Mouse (Mus musculus) heart, embryonic 11.5 days (tissue): ENCODE measurements around the gene Zfp553. TPM values are rescaled to one million over a fixed set of nuclear protein-coding genes. Genes with fewer than 3 reads are reported as not detected.
A peak's percentile ranks its signal among the peaks of the same experiment; 100 is the strongest.
"Not testable (repeated sequence)": the region's sequence is repeated elsewhere in the genome, so short reads cannot be mapped to it uniquely, and the experiment has no call there.

Experiments used
- ATAC-seq: fragments of 200-750 bp; cut with Nextera tagmentation; replicated peaks from 2 replicates; pipeline ENCODE4 v1.8.0; 2017; ENCODE audit warnings: moderate library complexity; ENCODE audit not compliant: insufficient number of reproducible peaks, low FRiP score, low TSS enrichment
- H3K27ac ChIP-seq: fragments of 300-500 bp; sonication (generic); 2 replicates; pipeline ENCODE4 v1.5.1; 2014; ENCODE audit warnings: mild to moderate bottlenecking, low read depth, low read length
- H3K27me3 ChIP-seq: fragments of 300-500 bp; sonication (generic); 2 replicates; pipeline ENCODE4 v1.6.1; 2014; ENCODE audit warnings: mild to moderate bottlenecking, low read length, mixed read lengths; ENCODE audit not compliant: control insufficient read depth, insufficient read depth
- H3K36me3 ChIP-seq: fragments of 300-500 bp; sonication (generic); 2 replicates; pipeline ENCODE4 v1.6.1; 2014; ENCODE audit warnings: mild to moderate bottlenecking, low read length, moderate library complexity, mixed read lengths; ENCODE audit not compliant: control insufficient read depth, insufficient read depth
- H3K4me1 ChIP-seq: fragments of 300-500 bp; sonication (generic); 2 replicates; pipeline ENCODE4 v1.6.1; 2014; ENCODE audit warnings: low read length; ENCODE audit not compliant: control insufficient read depth, insufficient read depth
- H3K4me2 ChIP-seq: fragments of 300-500 bp; sonication (generic); 2 replicates; pipeline ENCODE4 v1.6.1; 2014; ENCODE audit warnings: mild to moderate bottlenecking, moderate library complexity
- H3K4me3 ChIP-seq: fragments of 300-500 bp; sonication (generic); 2 replicates; pipeline ENCODE4 v1.5.1; 2014; ENCODE audit warnings: low read depth, low read length
- H3K9ac ChIP-seq: fragments of 300-500 bp; sonication (generic); 2 replicates; pipeline ENCODE4 v1.6.1; 2014; ENCODE audit warnings: mild to moderate bottlenecking, low read depth, low read length, moderate library complexity
- H3K9me3 ChIP-seq: fragments of 300-500 bp; sonication (generic); replicated peaks from 2 replicates; pipeline ENCODE4 v1.6.1; 2016; ENCODE audit warnings: low read length; ENCODE audit not compliant: control insufficient read depth
- WGBS: fragments of 180-500 bp; shearing (Covaris S2); extraction: QIAGEN DNeasy Blood & Tissue Kit; methylation state at CpG from one replicate; pipeline ENCODE4 v1.1.7; 2014; ENCODE audit not compliant: insufficient replicate concordance; 5-methylcytosine and 5-hydroxymethylcytosine counted together
- polyA plus RNA-seq: library from polyadenylated mRNA; unstranded; fragments of >200 nt; fragmentation: Nextera tagmentation; extraction: Ambion mirVana; gene quantifications from 2 replicates; pipeline ENCODE4 v1.2.1, GENCODE M21; 2014

The Zfp553 gene
- polyA plus RNA-seq, 1 experiment from 2014 or later, result 12.3 TPM

GRCm38 (mm10) chr7:127243361-127243867, 10.6 kb downstream of the Zfp553 start:
- peak overlapping the region; percentile 90; the same call in 1 of the 2 replicates for H3K4me3 ChIP-seq
- no peaks in the 10 kb centered on the region for H3K9me3 ChIP-seq
- ATAC-seq, result no peak
- H3K36me3 ChIP-seq, result peaks cover 5% of the 10 kb centered on the region; the same call in 1 of the 2 replicates
- H3K4me1 ChIP-seq, result peaks cover 16% of the 10 kb centered on the region
- peak overlapping the region; percentile 89 for H3K9ac ChIP-seq
- peak overlapping the region; percentile 84; the same call in 1 of the 2 replicates for H3K27ac ChIP-seq
- H3K27me3 ChIP-seq, result no peaks in the 10 kb centered on the region
- peak overlapping the region; percentile 76 for H3K4me2 ChIP-seq
- WGBS, result 31% methylated on average over 2 of the region's 2 CpGs

- under 1% methylated on average over 54 of the region's 56 CpGs for WGBS
- Histone ChIP-seq H3K4me1 (peaks cover 16% of the 10 kb centered on the region), H3K27me3 (no peaks in the 10 kb centered on the region), H3K4me2 (peak within 1 kb of the TSS; percentile 76), H3K9ac (peak within 1 kb of the TSS; percentile 89), H3K9me3 (no peaks in the 10 kb centered on the region), H3K4me3 (peak within 1 kb of the TSS; percentile 90), H3K36me3 (peaks cover 5% of the 10 kb centered on the region; the same call in 1 of the 2 replicates), H3K27ac (peak within 1 kb of the TSS; percentile 84)
- ATAC-seq, result peak; percentile 97
These were observed 11.2 kb downstream of the Zfp553 start, which contains the start of gene Zfp771 for GRCm38 (mm10) chr7:127243870-127244657. Zfp771 (plus strand) TSS chr7:127244274.

- Histone ChIP-seq H3K9me3 (no peaks in the 10 kb centered on the region), H3K4me2 (peak overlapping the region; percentile 76), H3K27ac (peak overlapping the region; percentile 84), H3K4me1 (peaks cover 16% of the 10 kb centered on the region), H3K9ac (peak overlapping the region; percentile 89), H3K27me3 (no peaks in the 10 kb centered on the region), H3K36me3 (peaks cover 5% of the 10 kb centered on the region; the same call in 1 of the 2 replicates), H3K4me3 (peak overlapping the region; percentile 90)
- WGBS, result 14% methylated on average over 29 of the region's 33 CpGs
- ATAC-seq, result peak; percentile 71
These were observed 12.0 kb downstream of the Zfp553 start for GRCm38 (mm10) chr7:127244658-127245510.

GRCm38 (mm10) chr7:127250511-127250910, 17.6 kb downstream of the Zfp553 start:
- H3K9ac ChIP-seq, H3K4me2 ChIP-seq, H3K9me3 ChIP-seq, ATAC-seq, H3K27me3 ChIP-seq, H3K27ac ChIP-seq, H3K36me3 ChIP-seq, H3K4me3 ChIP-seq: not testable (repeated sequence)
- 88% methylated on average over 8 of the region's 8 CpGs for WGBS
- peaks cover 13% of the 10 kb centered on the region for H3K4me1 ChIP-seq

- Histone ChIP-seq H3K27ac (no peak overlapping the region), H3K9me3 (no peaks in the 10 kb centered on the region)
These were observed 19.6 kb downstream of the Zfp553 start for GRCm38 (mm10) chr7:127252414-127252813.

GRCm38 (mm10) chr7:127253341-127253740, 20.5 kb downstream of the Zfp553 start:
- H3K4me1 ChIP-seq, result peaks cover 10% of the 10 kb centered on the region; the same call in 1 of the 2 replicates
- H3K27me3 ChIP-seq, result no peaks in the 10 kb centered on the region
- no peaks in the 10 kb centered on the region; the same call in 1 of the 2 replicates for H3K36me3 ChIP-seq
- ATAC-seq, result no peak
- H3K9me3 ChIP-seq, result no peaks in the 10 kb centered on the region
- peak overlapping the region; percentile 65 for H3K4me3 ChIP-seq
- WGBS, result 79% methylated on average over 6 of the region's 6 CpGs
- H3K27ac ChIP-seq, result peak overlapping the region; percentile 90
- H3K4me2 ChIP-seq, result peak overlapping the region; percentile 97
- peak overlapping the region; percentile 85 for H3K9ac ChIP-seq

More at GRCm38 (mm10) chr7:127252414-127252813, 19.6 kb downstream of the Zfp553 start:
- no peaks in the 10 kb centered on the region; the same call in 1 of the 2 replicates for H3K36me3 ChIP-seq
- ATAC-seq, result no peak
- WGBS, result 86% methylated on average over 2 of the region's 2 CpGs
- H3K4me3 ChIP-seq, result no peak overlapping the region
- no peaks in the 10 kb centered on the region for H3K27me3 ChIP-seq
- H3K4me1 ChIP-seq, result peaks cover 10% of the 10 kb centered on the region; the same call in 1 of the 2 replicates
- H3K4me2 ChIP-seq, result no peak overlapping the region
- 0 out of 2 replicates have a peak overlapping the region, but pooled peaks have one; percentile 28 for H3K9ac ChIP-seq

- Histone ChIP-seq H3K4me3 (peak overlapping the region; percentile 65), H3K36me3 (no peaks in the 10 kb centered on the region; the same call in 1 of the 2 replicates), H3K9me3 (no peaks in the 10 kb centered on the region), H3K27ac (peak overlapping the region; percentile 90), H3K4me2 (peak overlapping the region; percentile 97), H3K4me1 (peaks cover 11% of the 10 kb centered on the region; the same call in 1 of the 2 replicates), H3K9ac (peak overlapping the region; percentile 85), H3K27me3 (no peaks in the 10 kb centered on the region)
- peak; percentile 90 for ATAC-seq
- WGBS, result under 1% methylated on average over 123 of the region's 136 CpGs
These were observed 21.2 kb downstream of the Zfp553 start for GRCm38 (mm10) chr7:127253821-127254769.
